Mouse (Mus musculus): ENCODE measurements around the gene Rpusd1. TPM values are rescaled to one million over a fixed set of nuclear protein-coding genes. Genes with fewer than 3 reads are reported as not detected.
A peak's percentile ranks its signal among the peaks of the same experiment; 100 is the strongest.

Rpusd1 gene
- total and polyA plus RNA-seq, 3 experiments, result 4.2 to 18.3 (median 5.1) TPM

GRCm38 (mm10) chr17:25762591-25762990 lies 35.1 kb downstream of the Rpusd1 start:
- no peak for TF ChIP-seq POLR2A (IDR thresholded peaks at IDR 0.05; ENCODE audit: insufficient read depth, low read depth, low read length)
- TF ChIP-seq CTCF (IDR thresholded peaks at IDR 0.05), result no peak
- intact Hi-C loops (cut with DNase I), result no loop called here
- Histone ChIP-seq H3K79me2 (replicated peaks; ENCODE audit: control insufficient read depth, insufficient read depth, low read length) (no peaks in the 10 kb centered on the region), H3K36me3 (ENCODE audit: control insufficient read depth, insufficient read depth, low read length) (no peaks in the 10 kb centered on the region), H3K27ac (no peak overlapping the region), H3K9ac (ENCODE audit: low read depth, low read length) (no peak overlapping the region), H3K4me3 (no peak overlapping the region), H3K27me3 (ENCODE audit: control insufficient read depth, insufficient read depth, low read length) (no peaks in the 10 kb centered on the region), H3K4me1 (ENCODE audit: control insufficient read depth, insufficient read depth, low read length) (no peaks in the 10 kb centered on the region)
- 61% methylated on average over 3 of the region's 3 CpGs for WGBS
- DNase-seq, result no peak

GRCm38 (mm10) chr17:25765886-25766285 lies 38.4 kb downstream of the Rpusd1 start:
- 64% methylated on average over 5 of the region's 5 CpGs for WGBS
- H3K36me3 ChIP-seq (ENCODE audit: control insufficient read depth, insufficient read depth, low read length), result no peaks in the 10 kb centered on the region
- no peaks in the 10 kb centered on the region for H3K27me3 ChIP-seq (ENCODE audit: control insufficient read depth, insufficient read depth, low read length)
- H3K4me3 ChIP-seq, result no peak overlapping the region
- no peaks in the 10 kb centered on the region for H3K4me1 ChIP-seq (ENCODE audit: control insufficient read depth, insufficient read depth, low read length)
- H3K9ac ChIP-seq (ENCODE audit: low read depth, low read length), result no peak overlapping the region
- H3K79me2 ChIP-seq (replicated peaks; ENCODE audit: control insufficient read depth, insufficient read depth, low read length), result no peaks in the 10 kb centered on the region
- no peak overlapping the region for H3K27ac ChIP-seq
- no peak for DNase-seq
- intact Hi-C loops (cut with DNase I), result no loop called here
- no peak for TF ChIP-seq POLR2A (IDR thresholded peaks at IDR 0.05; ENCODE audit: insufficient read depth, low read depth, low read length)
- TF ChIP-seq CTCF (IDR thresholded peaks at IDR 0.05), result no peak
- no peak for TF ChIP-seq EP300 (IDR thresholded peaks at IDR 0.05; ENCODE audit: insufficient read depth, low read depth, low read length)

- WGBS, result 48% methylated on average over 9 of the region's 9 CpGs
- no peak for TF ChIP-seq CTCF (IDR thresholded peaks at IDR 0.05)
- no peak for TF ChIP-seq EP300 (IDR thresholded peaks at IDR 0.05; ENCODE audit: insufficient read depth, low read depth, low read length)
- TF ChIP-seq POLR2A (IDR thresholded peaks at IDR 0.05; ENCODE audit: insufficient read depth, low read depth, low read length), result no peak
- intact Hi-C loops (cut with DNase I), result no loop called here
These were observed 41.9 kb downstream of the Rpusd1 start for GRCm38 (mm10) chr17:25769331-25769730.

DNA sequence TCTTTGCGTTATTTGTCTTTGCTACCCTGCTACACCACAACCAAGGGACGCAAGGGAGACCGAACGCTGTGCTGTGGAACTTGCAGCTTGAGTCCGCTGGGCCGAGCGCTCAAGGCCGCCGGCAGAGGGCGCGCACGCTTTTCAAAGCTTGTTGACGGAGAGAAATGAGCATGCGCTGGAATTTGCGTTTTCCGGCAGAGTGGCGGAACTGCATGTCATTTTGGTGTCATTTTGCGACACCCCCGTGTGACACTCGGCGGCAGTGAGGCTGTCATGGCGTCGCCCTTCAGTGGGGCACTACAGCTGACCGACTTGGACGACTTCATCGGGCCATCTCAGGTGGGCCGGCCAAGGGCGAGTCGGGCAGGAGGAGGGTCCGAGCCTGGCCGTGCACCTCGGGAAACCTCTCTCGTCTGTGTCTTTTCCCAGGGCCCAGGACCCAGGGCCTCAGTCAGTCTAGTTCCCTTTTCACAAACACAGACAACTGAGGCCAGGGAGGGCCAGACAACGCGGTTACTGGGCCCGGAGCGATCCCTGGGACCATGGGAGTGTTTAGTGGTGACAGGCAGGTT lies 46.2 kb downstream of the Rpusd1 start, which contains the start of gene Narfl:
Narfl (plus strand) TSS at position 228 of the 572 bp plus-strand sequence.
- peak within 1 kb of the TSS; percentile 81 for H3K4me3 ChIP-seq
- peaks cover 6% of the 10 kb centered on the region for H3K4me1 ChIP-seq (ENCODE audit: control insufficient read depth, insufficient read depth, low read length)
- H3K79me2 ChIP-seq (replicated peaks; ENCODE audit: control insufficient read depth, insufficient read depth, low read length), result no peaks in the 10 kb centered on the region
- peak within 1 kb of the TSS; percentile 94 for H3K27ac ChIP-seq
- TF ChIP-seq CTCF (IDR thresholded peaks at IDR 0.05) (peak; percentile 100; the same call in 1 of the 2 replicates), EP300 (IDR thresholded peaks at IDR 0.05; ENCODE audit: insufficient read depth, low read depth, low read length) (peak; percentile 98), POLR2A (IDR thresholded peaks at IDR 0.05; ENCODE audit: insufficient read depth, low read depth, low read length) (peak; percentile 86)
- H3K27me3 ChIP-seq (ENCODE audit: control insufficient read depth, insufficient read depth, low read length), result no peaks in the 10 kb centered on the region
- under 1% methylated on average over 37 of the region's 37 CpGs for WGBS
- intact Hi-C loops (cut with DNase I), result loop anchor here (1.0 to 10.0 kb wide), 3 partner anchors 24 to 1431 kb away; partner anchors contain the start of genes Lemd2 and Metrn
- peak within 1 kb of the TSS; percentile 92 for H3K9ac ChIP-seq (ENCODE audit: low read depth, low read length)
- DNase-seq, result peak; percentile 95 to 98
- no peaks in the 10 kb centered on the region for H3K36me3 ChIP-seq (ENCODE audit: control insufficient read depth, insufficient read depth, low read length)

More at GRCm38 (mm10) chr17:25769331-25769730, 41.9 kb downstream of the Rpusd1 start:
- Histone ChIP-seq H3K9ac (ENCODE audit: low read depth, low read length) (no peak overlapping the region), H3K79me2 (replicated peaks; ENCODE audit: control insufficient read depth, insufficient read depth, low read length) (no peaks in the 10 kb centered on the region), H3K27ac (no peak overlapping the region), H3K4me3 (no peak overlapping the region), H3K4me1 (ENCODE audit: control insufficient read depth, insufficient read depth, low read length) (peaks cover 3% of the 10 kb centered on the region), H3K36me3 (ENCODE audit: control insufficient read depth, insufficient read depth, low read length) (no peaks in the 10 kb centered on the region), H3K27me3 (ENCODE audit: control insufficient read depth, insufficient read depth, low read length) (no peaks in the 10 kb centered on the region)
- no peak for DNase-seq

DNA sequence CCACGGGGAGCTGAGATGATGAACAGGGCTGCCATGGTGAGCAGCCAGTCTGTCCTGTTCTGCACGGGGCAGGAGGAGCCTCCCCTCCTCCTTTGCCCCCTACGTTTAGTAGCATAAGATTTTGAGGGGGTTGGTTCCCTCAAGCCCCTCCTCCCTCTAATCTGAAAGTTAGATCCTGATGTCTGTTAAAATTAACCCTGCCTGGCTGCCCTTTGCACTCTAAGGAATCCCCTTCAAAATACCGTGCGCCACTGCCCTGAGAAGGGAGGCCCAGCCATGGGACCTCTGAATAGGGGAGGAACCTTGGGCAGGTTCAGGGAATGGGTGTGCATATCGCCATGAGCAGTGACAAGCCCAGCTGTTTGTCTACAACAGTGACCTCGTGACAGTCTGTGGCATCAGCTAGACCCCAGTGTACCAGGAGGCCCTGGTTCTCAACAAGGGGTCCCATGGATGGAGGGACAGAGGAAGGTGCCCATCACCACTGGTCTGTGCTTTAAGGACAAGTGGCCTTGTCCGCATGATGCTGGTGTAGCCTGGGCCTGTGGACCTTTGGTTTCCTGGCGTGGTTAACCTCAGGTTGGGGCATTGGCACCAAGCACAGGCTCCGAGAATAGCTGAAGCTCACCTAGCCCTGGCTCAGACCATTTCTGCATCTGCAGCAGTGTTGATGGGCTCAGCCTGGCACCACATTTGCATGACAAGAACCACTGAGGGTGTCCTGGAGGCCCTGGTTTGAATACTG lies 48.0 kb downstream of the Rpusd1 start:
- Histone ChIP-seq H3K9ac (ENCODE audit: low read depth, low read length) (no peak overlapping the region), H3K27me3 (ENCODE audit: control insufficient read depth, insufficient read depth, low read length) (no peaks in the 10 kb centered on the region), H3K4me1 (ENCODE audit: control insufficient read depth, insufficient read depth, low read length) (peaks cover 6% of the 10 kb centered on the region), H3K4me3 (no peak overlapping the region), H3K36me3 (ENCODE audit: control insufficient read depth, insufficient read depth, low read length) (no peaks in the 10 kb centered on the region), H3K79me2 (replicated peaks; ENCODE audit: control insufficient read depth, insufficient read depth, low read length) (no peaks in the 10 kb centered on the region), H3K27ac (no peak overlapping the region)
- no peak for DNase-seq
- intact Hi-C loops (cut with DNase I), result loop anchor here (10.0 kb wide), 1 partner anchor 1429 kb away; the partner anchor contains the start of gene Lemd2
- 83% methylated on average over 10 of the region's 10 CpGs for WGBS
- TF ChIP-seq EP300 (IDR thresholded peaks at IDR 0.05; ENCODE audit: insufficient read depth, low read depth, low read length) (no peak), POLR2A (IDR thresholded peaks at IDR 0.05; ENCODE audit: insufficient read depth, low read depth, low read length) (no peak), CTCF (IDR thresholded peaks at IDR 0.05) (no peak)

- TF ChIP-seq POLR2A (IDR thresholded peaks at IDR 0.05; ENCODE audit: insufficient read depth, low read depth, low read length) (no peak), EP300 (IDR thresholded peaks at IDR 0.05; ENCODE audit: insufficient read depth, low read depth, low read length) (no peak), CTCF (IDR thresholded peaks at IDR 0.05) (no peak)
- WGBS, result 90% methylated on average over 5 of the region's 5 CpGs
- intact Hi-C loops (cut with DNase I), result loop anchor here (10.0 kb wide), 1 partner anchor 1427 kb away; the partner anchor contains the start of gene Lemd2
- Histone ChIP-seq H3K27me3 (ENCODE audit: control insufficient read depth, insufficient read depth, low read length) (no peaks in the 10 kb centered on the region), H3K27ac (no peak overlapping the region), H3K9ac (ENCODE audit: low read depth, low read length) (no peak overlapping the region), H3K79me2 (replicated peaks; ENCODE audit: control insufficient read depth, insufficient read depth, low read length) (no peaks in the 10 kb centered on the region), H3K4me1 (ENCODE audit: control insufficient read depth, insufficient read depth, low read length) (peaks cover 6% of the 10 kb centered on the region), H3K4me3 (no peak overlapping the region), H3K36me3 (ENCODE audit: control insufficient read depth, insufficient read depth, low read length) (no peaks in the 10 kb centered on the region)
- peak in 1 of 2 experiments; percentile 13 for DNase-seq
These were observed 50.5 kb downstream of the Rpusd1 start for GRCm38 (mm10) chr17:25777948-25778347.

Small RNA genes within 50 kb of the gene (microRNA-seq; reads per million reads assigned to microRNA genes)
- gene Gm25083, result 0 reads per million in 2 experiments
- gene Mir6966, result 2.2 to 3.1 reads per million in 2 experiments

Other genes starting within 250 kb of the Rpusd1 start
- gene Sstr5, start 230.4 kb upstream of the Rpusd1 start, total RNA-seq (2021), result not detected
- gene Sstr5, start 230.4 kb upstream of the Rpusd1 start, polyA plus RNA-seq (2012; rRNA removed), result not detected in 2 replicates
- under 1 TPM; 0.30 to 0.44 TPM for gene Sox8, start 157.0 kb upstream of the Rpusd1 start, total RNA-seq (2021)
- gene Sox8, start 157.0 kb upstream of the Rpusd1 start, polyA plus RNA-seq (2012; rRNA removed), result 0.57 and 0.67 TPM in 2 replicates
- 10 to 100 TPM; 28.7 to 33.5 TPM for gene Lmf1, start 148.6 kb upstream of the Rpusd1 start, total RNA-seq (2021)
- 32.7 and 41.8 TPM in 2 replicates for gene Lmf1, start 148.6 kb upstream of the Rpusd1 start, polyA plus RNA-seq (2012; rRNA removed)
- gene Gng13, start 10.5 kb upstream of the Rpusd1 start, total RNA-seq (2021), result under 1 TPM in 1 of 2 experiments, not detected in 1; 0.81 TPM
- gene Gng13, start 10.5 kb upstream of the Rpusd1 start, polyA plus RNA-seq (2012; rRNA removed), result 0.27 and 0.35 TPM in 2 replicates
- gene Chtf18, start 251 bp upstream of the Rpusd1 start, total RNA-seq (2021), result 1 to 10 TPM; 1.3 to 1.6 TPM
- gene Chtf18, start 251 bp upstream of the Rpusd1 start, polyA plus RNA-seq (2012; rRNA removed), result 0.85 and 1.7 TPM in 2 replicates
- gene Mslnl, start 8.4 kb downstream of the Rpusd1 start, total RNA-seq (2021), result not detected
- 0.10 and 0.26 TPM in 2 replicates for gene Mslnl, start 8.4 kb downstream of the Rpusd1 start, polyA plus RNA-seq (2012; rRNA removed)
- gene Msln, start 26.7 kb downstream of the Rpusd1 start, total RNA-seq (2021), result 10 to 100 TPM; 13.2 to 16.6 TPM
- gene Msln, start 26.7 kb downstream of the Rpusd1 start, polyA plus RNA-seq (2012; rRNA removed), result 24.7 and 25.6 TPM in 2 replicates
- 10 to 100 TPM; 42.1 to 45.1 TPM for gene Narfl, start 46.1 kb downstream of the Rpusd1 start, total RNA-seq (2021)
- 36.4 and 52.6 TPM in 2 replicates for gene Narfl, start 46.1 kb downstream of the Rpusd1 start, polyA plus RNA-seq (2012; rRNA removed)
- 1 to 10 TPM; 6.4 to 7.7 TPM for gene Haghl, start 58.0 kb downstream of the Rpusd1 start, total RNA-seq (2021)
- gene Haghl, start 58.0 kb downstream of the Rpusd1 start, polyA plus RNA-seq (2012; rRNA removed), result 19.5 and 23.4 TPM in 2 replicates
- gene Ccdc78, start 58.9 kb downstream of the Rpusd1 start, total RNA-seq (2021), result not detected
- gene Ccdc78, start 58.9 kb downstream of the Rpusd1 start, polyA plus RNA-seq (2012; rRNA removed), result 1.1 TPM in 1 of 2 replicates, not detected in the other
- gene Fam173a, start 65.2 kb downstream of the Rpusd1 start, total RNA-seq (2021), result 10 to 100 TPM; 30.8 to 38.3 TPM
- 49.7 and 63.6 TPM in 2 replicates for gene Fam173a, start 65.2 kb downstream of the Rpusd1 start, polyA plus RNA-seq (2012; rRNA removed)
- not detected for gene AC134908.4, start 68.0 kb downstream of the Rpusd1 start, total RNA-seq (2021)
- not detected in 2 replicates for gene AC134908.4, start 68.0 kb downstream of the Rpusd1 start, polyA plus RNA-seq (2012; rRNA removed)
- 10 to 100 TPM; 49.0 to 54.6 TPM for gene Metrn, start 69.5 kb downstream of the Rpusd1 start, total RNA-seq (2021)
- 43.3 and 47.9 TPM in 2 replicates for gene Metrn, start 69.5 kb downstream of the Rpusd1 start, polyA plus RNA-seq (2012; rRNA removed)
- gene Fbxl16, start 81.4 kb downstream of the Rpusd1 start, total RNA-seq (2021), result 1 to 10 TPM; 1.1 to 1.4 TPM
- 2.3 and 3.2 TPM in 2 replicates for gene Fbxl16, start 81.4 kb downstream of the Rpusd1 start, polyA plus RNA-seq (2012; rRNA removed)
- 10 to 100 TPM; 11.0 to 11.1 TPM for gene Wdr24, start 96.0 kb downstream of the Rpusd1 start, total RNA-seq (2021)
- gene Wdr24, start 96.0 kb downstream of the Rpusd1 start, polyA plus RNA-seq (2012; rRNA removed), result 20.4 and 22.9 TPM in 2 replicates
- gene Jmjd8, start 101.2 kb downstream of the Rpusd1 start, total RNA-seq (2021), result 10 to 100 TPM; 32.7 to 36.9 TPM
- 47.2 and 48.9 TPM in 2 replicates for gene Jmjd8, start 101.2 kb downstream of the Rpusd1 start, polyA plus RNA-seq (2012; rRNA removed)
- gene Stub1, start 105.7 kb downstream of the Rpusd1 start, total RNA-seq (2021), result 100 to 1,000 TPM; 105 to 129 TPM
- 147 and 174 TPM in 2 replicates for gene Stub1, start 105.7 kb downstream of the Rpusd1 start, polyA plus RNA-seq (2012; rRNA removed)
- under 1 TPM; 0.55 to 0.82 TPM for gene Rhbdl1, start 109.6 kb downstream of the Rpusd1 start, total RNA-seq (2021)
- gene Rhbdl1, start 109.6 kb downstream of the Rpusd1 start, polyA plus RNA-seq (2012; rRNA removed), result 3.8 and 4.9 TPM in 2 replicates
- gene Gm20683, start 114.1 kb downstream of the Rpusd1 start, total RNA-seq (2021), result 1 to 10 TPM; 2.4 to 2.9 TPM
- 13.9 and 21.6 TPM in 2 replicates for gene Gm20683, start 114.1 kb downstream of the Rpusd1 start, polyA plus RNA-seq (2012; rRNA removed)
- gene Rhot2, start 117.2 kb downstream of the Rpusd1 start, total RNA-seq (2021), result 100 to 1,000 TPM; 120 to 139 TPM
- 209 and 257 TPM in 2 replicates for gene Rhot2, start 117.2 kb downstream of the Rpusd1 start, polyA plus RNA-seq (2012; rRNA removed)
- gene Wdr90, start 133.8 kb downstream of the Rpusd1 start, total RNA-seq (2021), result 1 to 10 TPM; 1.2 to 1.3 TPM
- gene Wdr90, start 133.8 kb downstream of the Rpusd1 start, polyA plus RNA-seq (2012; rRNA removed), result 8.0 and 8.5 TPM in 2 replicates
- gene Mcrip2, start 141.1 kb downstream of the Rpusd1 start, total RNA-seq (2021), result 100 to 1,000 TPM; 234 to 288 TPM
- gene Mcrip2, start 141.1 kb downstream of the Rpusd1 start, polyA plus RNA-seq (2012; rRNA removed), result 189 and 254 TPM in 2 replicates
- gene Mettl26, start 147.4 kb downstream of the Rpusd1 start, total RNA-seq (2021), result 10 to 100 TPM; 12.7 TPM
- 24.8 and 30.5 TPM in 2 replicates for gene Mettl26, start 147.4 kb downstream of the Rpusd1 start, polyA plus RNA-seq (2012; rRNA removed)
- gene Wfikkn1, start 153.2 kb downstream of the Rpusd1 start, total RNA-seq (2021), result under 1 TPM; 0.50 to 0.82 TPM
- 0.29 and 0.44 TPM in 2 replicates for gene Wfikkn1, start 153.2 kb downstream of the Rpusd1 start, polyA plus RNA-seq (2012; rRNA removed)
- gene Rab40c, start 192.1 kb downstream of the Rpusd1 start, total RNA-seq (2021), result 10 to 100 TPM; 15.2 to 17.6 TPM
- gene Rab40c, start 192.1 kb downstream of the Rpusd1 start, polyA plus RNA-seq (2012; rRNA removed), result 20.5 and 33.8 TPM in 2 replicates
- 10 to 100 TPM; 40.8 to 48.7 TPM for gene Pigq, start 217.3 kb downstream of the Rpusd1 start, total RNA-seq (2021)
- 74.7 and 115 TPM in 2 replicates for gene Pigq, start 217.3 kb downstream of the Rpusd1 start, polyA plus RNA-seq (2012; rRNA removed)
- under 1 TPM; 0.10 to 0.30 TPM for gene Nhlrc4, start 217.3 kb downstream of the Rpusd1 start, total RNA-seq (2021)
- 0.15 and 2.8 TPM in 2 replicates for gene Nhlrc4, start 217.3 kb downstream of the Rpusd1 start, polyA plus RNA-seq (2012; rRNA removed)
- under 1 TPM; 0.27 to 0.37 TPM for gene A930017K11Rik, start 224.9 kb downstream of the Rpusd1 start, total RNA-seq (2021)
- 0.44 and 0.61 TPM in 2 replicates for gene A930017K11Rik, start 224.9 kb downstream of the Rpusd1 start, polyA plus RNA-seq (2012; rRNA removed)